Mouse (Mus musculus) kidney, adult 8-10 months (tissue): ENCODE results near the gene Cenpp.
"Not testable (repeated sequence)": the region's sequence is repeated elsewhere in the genome, so short reads cannot be mapped to it uniquely, and the experiment has no call there.

Source experiments
- DNase-seq, 2 experiments: peaks; one replicate each; pipeline ENCODE4 v3.0.0; 2022

Cenpp gene

DNA sequence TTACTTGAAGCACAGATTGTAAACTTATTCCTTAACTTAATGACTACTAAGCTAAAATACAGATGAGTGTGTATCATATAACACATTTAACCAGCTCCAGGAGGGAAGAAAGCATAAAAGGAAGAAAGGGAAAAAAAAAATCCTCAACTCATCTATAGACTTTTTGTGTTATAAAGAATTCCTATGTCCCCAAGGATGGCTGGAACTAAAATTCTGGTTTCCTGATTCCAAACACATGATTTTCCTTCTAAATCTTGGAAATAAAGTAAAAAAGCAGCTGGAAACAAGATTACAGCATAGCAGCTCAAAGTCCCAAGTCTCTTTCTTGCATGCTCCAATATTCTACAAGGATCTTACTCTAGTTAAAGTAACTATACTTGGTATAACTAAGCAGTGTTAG lies 49.0 kb downstream of the Cenpp start:
- no peak for DNase-seq

DNA sequence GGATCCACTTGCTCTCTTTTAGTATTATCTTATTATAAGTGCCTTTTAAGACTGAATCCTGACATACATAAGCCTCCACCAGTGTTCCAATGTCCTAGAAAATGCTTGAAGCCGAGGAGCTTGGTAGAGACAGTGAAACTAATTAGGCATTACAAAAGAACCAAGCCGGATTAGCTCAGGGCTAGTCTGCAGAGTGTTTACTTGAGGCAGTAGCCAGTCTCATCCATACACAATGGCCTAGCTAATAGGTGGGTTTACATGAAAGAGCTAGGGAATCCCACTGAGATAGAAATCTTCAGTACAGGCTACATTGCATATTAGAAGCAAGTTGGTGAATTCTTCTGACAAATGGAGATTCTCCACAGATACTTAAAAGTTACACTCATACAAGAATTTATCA lies 50.0 kb downstream of the Cenpp start:
- DNase-seq: not testable (repeated sequence)

DNA sequence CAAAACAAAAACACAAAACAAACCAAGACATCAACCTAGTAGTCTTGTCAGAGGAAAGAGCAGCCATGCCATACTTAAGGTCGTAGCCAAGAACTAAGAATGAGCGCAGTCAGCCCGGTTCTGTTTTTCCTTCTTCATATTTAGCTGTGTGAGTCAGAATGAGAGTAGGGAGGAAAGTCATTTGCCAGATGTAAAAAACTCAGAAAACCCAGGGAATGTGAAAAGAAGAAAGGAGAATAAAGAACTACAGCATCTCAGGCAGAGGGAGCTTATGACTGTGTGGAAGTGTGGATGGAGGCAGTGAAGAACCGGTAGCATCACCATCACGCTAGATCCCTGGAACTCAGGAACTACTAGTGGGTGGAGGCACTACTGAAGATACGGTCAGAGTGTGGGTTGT lies 66.5 kb downstream of the Cenpp start:
- DNase-seq: no peak

DNA sequence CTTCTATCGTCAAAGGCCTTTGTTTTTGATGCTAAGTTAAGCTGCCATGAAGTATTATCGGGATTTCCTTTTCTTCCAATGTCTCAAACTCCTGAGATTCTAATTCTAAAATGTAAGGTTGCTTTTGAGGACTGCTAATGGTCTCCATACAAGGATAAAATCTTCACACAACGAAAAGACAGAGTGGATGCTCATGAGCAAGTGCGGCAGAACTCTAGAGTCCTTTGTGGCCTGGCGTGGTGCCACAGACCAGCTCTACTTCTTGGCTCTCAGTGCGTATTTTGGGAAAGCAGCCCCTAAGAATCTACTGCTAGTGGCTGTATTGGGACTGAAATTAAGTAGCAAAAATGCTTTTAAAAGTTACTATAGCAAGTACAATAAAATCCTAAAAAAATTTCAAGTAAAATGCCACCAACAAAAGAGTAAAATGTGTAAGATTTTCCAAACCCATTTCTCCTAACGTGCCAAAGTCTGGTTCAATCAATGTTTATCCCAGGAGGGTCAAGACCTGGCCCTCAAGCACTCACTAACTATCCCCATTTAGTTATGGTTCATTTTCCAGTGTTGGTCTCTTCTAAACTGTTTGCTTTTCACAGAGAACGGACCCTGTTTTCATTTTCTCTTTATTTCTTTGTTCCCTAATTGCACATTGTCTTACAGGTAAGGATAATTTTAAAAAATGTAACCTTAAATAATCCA lies 68.1 kb downstream of the Cenpp start:
- DNase-seq: peak; percentile 18 to 42

- no peak for DNase-seq
Measured at GRCm38 (mm10) chr13:49583859-49584258, 68.7 kb downstream of the Cenpp start.

DNA sequence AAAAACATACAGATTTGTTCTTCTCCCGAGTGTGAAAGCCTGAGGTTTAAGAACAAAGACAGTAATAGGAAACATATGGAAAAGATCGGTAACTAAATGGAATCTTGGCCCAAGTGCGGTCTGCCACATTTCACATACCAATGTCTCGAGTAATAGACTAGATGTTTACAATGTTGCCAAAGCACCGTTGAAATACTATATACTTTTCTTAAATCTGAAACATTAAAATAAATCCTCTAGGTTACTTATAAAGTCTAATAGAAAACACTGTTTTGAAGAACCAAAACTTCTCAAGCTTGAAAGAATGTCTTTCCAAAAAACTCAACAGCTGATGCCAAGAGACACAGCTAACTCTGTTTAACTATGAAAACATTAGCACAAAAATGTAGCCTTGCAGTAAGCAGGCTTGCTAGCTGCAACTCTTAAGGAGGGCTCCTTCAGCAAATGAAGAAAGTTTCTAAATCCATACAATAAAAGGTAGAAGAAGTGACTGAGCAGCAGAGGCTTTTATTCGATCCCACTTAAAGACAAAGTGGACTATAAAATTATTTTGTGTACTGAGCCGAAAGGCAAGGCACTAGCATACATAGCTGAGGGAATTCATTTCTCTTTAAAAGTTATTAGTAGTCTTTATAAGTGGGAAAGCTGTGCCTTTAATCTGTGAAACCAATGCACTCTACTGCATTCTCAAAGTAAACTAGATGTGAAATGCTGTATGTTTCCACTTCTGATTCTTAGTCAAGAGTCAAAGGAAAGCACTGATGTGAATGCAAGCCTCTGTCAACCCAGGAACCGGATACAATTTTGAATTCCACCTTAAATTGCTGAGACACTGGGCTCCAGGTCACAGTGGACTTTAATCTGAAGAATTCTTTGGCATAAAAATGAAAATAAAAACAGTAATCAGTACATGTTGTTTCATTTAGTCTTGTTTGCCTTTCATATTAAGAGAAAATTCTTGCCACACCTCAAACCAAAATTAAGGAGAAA lies 70.7 kb downstream of the Cenpp start, which contains the start of gene Omd:
Omd (plus strand) TSS at position 922 of the 990 bp plus-strand sequence.
- peak; percentile 36 to 49 for DNase-seq

DNA sequence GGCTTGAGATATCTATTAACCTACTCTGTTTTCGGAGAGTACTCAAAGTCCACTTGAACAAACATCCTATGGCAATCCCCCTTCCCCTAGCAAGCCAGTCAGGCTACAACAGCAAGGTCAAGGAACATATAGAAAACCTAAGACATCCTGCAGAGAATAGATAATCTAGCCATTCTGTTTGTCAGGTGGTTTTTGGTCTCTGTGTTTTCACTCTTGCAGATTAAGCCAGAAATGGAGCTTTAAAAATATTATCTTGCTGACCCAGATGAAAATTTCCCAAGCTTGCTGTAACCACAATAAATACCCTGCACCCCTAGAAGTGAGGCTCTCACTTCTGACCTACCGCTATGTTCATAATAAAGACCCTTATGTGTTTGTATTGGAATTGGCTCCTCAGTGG lies 81.2 kb downstream of the Cenpp start:
- no peak for DNase-seq

GRCm38 (mm10) chr13:49570371-49570770 lies 82.2 kb downstream of the Cenpp start:
- peak in 1 of 2 experiments; percentile 12 for DNase-seq

GRCm38 (mm10) chr13:49564347-49564746 lies 88.2 kb downstream of the Cenpp start:
- DNase-seq: no peak

DNA sequence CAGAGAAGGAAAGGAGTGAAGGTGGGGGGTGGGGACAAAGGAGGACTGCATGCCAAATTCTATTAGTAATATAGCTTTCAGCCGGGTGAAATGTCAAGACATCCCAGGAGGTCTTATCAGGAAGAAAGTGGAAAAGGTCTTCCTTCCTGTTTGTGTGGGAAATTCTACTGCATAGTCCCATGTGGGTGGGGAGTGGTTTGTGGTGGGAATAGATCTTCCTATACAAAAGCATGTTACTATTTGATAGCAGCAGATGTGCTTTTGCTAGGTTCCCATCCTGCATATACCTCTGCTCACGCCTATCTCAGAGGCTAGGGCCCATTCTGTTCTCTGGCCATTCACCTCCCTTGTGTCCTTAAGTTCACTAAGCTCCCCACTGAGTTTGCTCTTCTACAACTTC lies 91.7 kb downstream of the Cenpp start:
- no peak for DNase-seq

GRCm38 (mm10) chr13:49559185-49559584 lies 93.4 kb downstream of the Cenpp start:
- peak; percentile 31 to 63 for DNase-seq

DNA sequence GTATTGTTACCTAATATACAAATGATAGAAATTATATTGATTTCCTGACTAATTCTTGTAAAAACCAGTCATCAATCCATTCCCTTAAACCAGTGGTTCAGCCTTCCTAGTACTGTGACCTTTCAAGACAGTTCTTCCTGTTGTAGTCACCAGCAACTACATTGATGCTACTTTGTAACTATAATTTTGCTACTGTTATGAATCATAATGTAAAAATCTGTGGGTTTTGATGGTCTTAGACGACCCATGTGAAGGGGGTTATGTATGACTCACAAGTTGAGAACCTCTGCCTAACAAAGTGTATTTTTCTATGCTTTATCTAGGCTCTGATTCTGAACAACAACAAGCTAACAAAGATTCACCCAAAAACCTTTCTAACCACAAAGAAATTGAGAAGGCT lies 95.7 kb downstream of the Cenpp start:
- DNase-seq: no peak

- DNase-seq: no peak
Measured at GRCm38 (mm10) chr13:49556203-49556602, 96.4 kb downstream of the Cenpp start.

DNA sequence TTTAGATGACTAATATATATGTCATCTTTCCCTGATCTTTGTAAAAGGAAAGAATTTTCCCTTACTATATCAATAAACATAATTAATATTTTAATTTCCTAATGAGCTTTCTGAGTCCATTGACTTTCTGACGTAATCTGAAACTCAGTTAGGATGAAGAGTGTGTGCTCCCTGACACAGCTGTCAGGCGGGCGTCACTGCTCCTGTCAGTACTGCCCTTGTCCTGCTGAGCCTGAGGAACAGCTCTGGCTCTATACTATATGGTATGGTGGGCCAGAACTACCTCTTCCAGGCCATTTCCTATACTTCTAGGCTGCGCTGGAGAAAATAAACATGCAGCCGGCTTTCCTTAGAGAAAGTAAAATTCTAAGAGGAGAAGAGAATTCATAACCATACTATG lies 98.1 kb downstream of the Cenpp start:
- DNase-seq: no peak

- no peak for DNase-seq
Measured at GRCm38 (mm10) chr13:49549616-49550015, 103.0 kb downstream of the Cenpp start.

GRCm38 (mm10) chr13:49547563-49548150 lies 104.9 kb downstream of the Cenpp start:
- DNase-seq: no peak

DNA sequence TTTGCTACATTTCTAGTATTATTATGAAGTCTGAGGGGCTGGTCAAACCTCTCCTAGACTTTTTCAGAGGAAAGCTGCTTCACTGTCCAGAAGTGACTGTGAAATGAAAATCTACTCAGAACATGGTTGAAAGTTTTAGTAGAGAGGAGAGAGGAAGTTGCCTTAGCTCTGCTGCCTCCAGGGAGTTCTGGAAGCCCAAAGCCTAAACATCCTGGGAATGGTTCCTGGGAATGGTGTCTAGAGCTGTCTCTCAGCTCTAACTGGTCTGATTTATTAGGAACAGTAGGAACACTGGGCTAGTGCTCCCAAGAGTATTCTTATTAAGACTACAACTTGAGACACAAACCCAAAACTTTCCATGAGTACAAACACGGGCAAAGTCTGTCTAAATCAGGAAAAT lies 106.1 kb downstream of the Cenpp start:
- peak in 1 of 2 experiments; percentile 22 for DNase-seq

DNA sequence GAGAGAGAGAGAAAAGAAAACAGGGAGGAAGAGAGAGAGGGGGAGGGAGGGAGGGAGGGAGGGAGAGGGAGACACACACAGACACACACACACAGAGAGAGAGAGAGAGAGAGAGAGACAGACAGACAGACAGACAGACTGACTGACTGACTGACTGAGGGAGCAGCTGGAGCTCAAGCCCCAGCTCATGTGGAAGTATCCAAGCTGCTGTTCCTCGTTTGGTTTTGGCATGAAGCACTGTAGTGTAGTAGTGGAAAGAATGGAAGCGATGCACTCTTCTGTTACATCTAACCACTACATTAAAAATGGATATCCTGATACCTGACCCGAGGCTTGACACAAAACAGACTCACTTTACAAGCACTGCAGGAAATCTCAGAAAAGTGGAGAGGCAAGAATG lies 106.9 kb downstream of the Cenpp start:
- no peak for DNase-seq

GRCm38 (mm10) chr13:49544279-49544678 lies 108.3 kb downstream of the Cenpp start, which contains the start of gene Aspn:
Gene Aspn, plus strand, starts transcription at chr13:49544443.
- no peak for DNase-seq

GRCm38 (mm10) chr13:49538693-49539092 lies 113.9 kb downstream of the Cenpp start:
- no peak for DNase-seq

GRCm38 (mm10) chr13:49536946-49537345 lies 115.6 kb downstream of the Cenpp start:
- no peak for DNase-seq

GRCm38 (mm10) chr13:49530636-49531035 lies 121.9 kb downstream of the Cenpp start:
- no peak for DNase-seq

- DNase-seq: no peak
Measured at GRCm38 (mm10) chr13:49526235-49526634, 126.3 kb downstream of the Cenpp start.
